Mouse (Mus musculus) brain, embryonic 14.5 days (tissue): Measurements from ENCODE around the gene Rarres1.

Experiments used
- CTCF ChIP-seq: fragments of 200-500 bp; IDR thresholded peaks from 2 replicates; pipeline ENCODE4 v1.5.1; 2012; ENCODE audit warnings: inconsistent platforms, mild to moderate bottlenecking, moderate library complexity, borderline replicate concordance; ENCODE audit not compliant: insufficient read depth, insufficient read length; ENCODE audit errors: extremely low read depth
- POLR2A ChIP-seq: fragments of 200-500 bp; IDR thresholded peaks from 2 replicates; pipeline ENCODE4 v1.6.1; 2012; ENCODE audit warnings: mild to moderate bottlenecking, inconsistent platforms, borderline replicate concordance; ENCODE audit not compliant: poor library complexity, insufficient read depth, insufficient read length, severe bottlenecking; ENCODE audit errors: extremely low read depth

- TF ChIP-seq CTCF: no peak
- no peak for TF ChIP-seq POLR2A
These were observed 9.4 kb upstream of the Rarres1 start for GRCm38 (mm10) chr3:67524768-67525167.
